Mouse (Mus musculus): ENCODE data around the gene Cers6. TPM values are rescaled to one million over a fixed set of nuclear protein-coding genes. Genes with fewer than 3 reads are reported as not detected.

Gene Cers6
- total RNA-seq, 2 experiments from 2014 or later = 91.3 to 95.4 TPM

GRCm38 (mm10) chr2:69014241-69014640 is 153.0 kb downstream of the Cers6 start:
- DNase-seq (ENCODE audit: low spot score in 2 of 2) = no peak

GRCm38 (mm10) chr2:69015172-69015724 is 154.0 kb downstream of the Cers6 start:
- DNase-seq (ENCODE audit: low spot score in 2 of 2) = no peak

GRCm38 (mm10) chr2:69015822-69016221 is 154.6 kb downstream of the Cers6 start:
- DNase-seq (ENCODE audit: low spot score in 2 of 2) = no peak

- no peak for DNase-seq (ENCODE audit: low spot score in 2 of 2)
Measured at GRCm38 (mm10) chr2:69019026-69019565, 157.9 kb downstream of the Cers6 start.

GRCm38 (mm10) chr2:69019821-69020489 is 158.7 kb downstream of the Cers6 start:
- DNase-seq (ENCODE audit: low spot score in 2 of 2) = no peak

GRCm38 (mm10) chr2:69020636-69021310 is 159.5 kb downstream of the Cers6 start:
- no peak for DNase-seq (ENCODE audit: low spot score in 2 of 2)

DNA sequence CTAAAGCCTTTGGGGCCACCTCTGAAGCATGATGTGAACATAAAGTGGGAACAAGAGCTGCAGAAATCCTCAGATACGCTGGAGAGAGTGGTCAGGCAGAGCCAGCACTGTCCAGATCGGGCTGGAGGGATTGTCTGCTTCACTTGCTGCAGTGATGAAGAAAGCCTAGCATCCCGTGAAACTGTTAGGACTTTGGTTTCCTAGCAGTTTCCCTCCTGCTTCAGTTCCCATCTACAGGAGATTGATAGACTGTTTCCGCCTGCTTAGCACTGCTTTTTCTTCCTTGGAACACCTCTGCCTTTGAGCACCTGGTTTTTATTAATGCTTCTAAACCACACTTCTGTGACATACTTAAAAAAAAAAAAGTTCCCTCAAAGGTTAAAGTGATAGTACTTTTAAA is 160.3 kb downstream of the Cers6 start:
- DNase-seq (ENCODE audit: low spot score in 2 of 2) = no peak

DNA sequence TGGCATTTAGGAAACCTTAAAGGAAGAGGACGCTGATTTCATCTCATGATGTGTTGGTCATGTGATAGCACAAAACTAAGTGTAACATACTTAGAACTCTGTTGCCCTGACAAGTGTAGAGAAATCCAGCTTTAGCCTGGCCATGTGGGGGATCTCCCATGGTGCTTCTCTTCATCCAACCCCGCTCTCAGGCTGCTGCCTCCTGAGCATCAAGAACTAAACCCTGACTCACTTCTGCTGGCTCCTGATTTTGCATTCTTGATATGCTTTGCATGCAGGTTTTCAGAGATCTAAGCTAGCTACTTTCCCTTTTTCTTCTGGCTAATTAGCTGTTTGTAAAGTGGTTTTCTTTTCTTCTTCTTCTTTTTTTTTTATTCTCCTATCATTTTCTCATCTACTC is 163.6 kb downstream of the Cers6 start:
- no peak for DNase-seq (ENCODE audit: low spot score in 2 of 2)

DNA sequence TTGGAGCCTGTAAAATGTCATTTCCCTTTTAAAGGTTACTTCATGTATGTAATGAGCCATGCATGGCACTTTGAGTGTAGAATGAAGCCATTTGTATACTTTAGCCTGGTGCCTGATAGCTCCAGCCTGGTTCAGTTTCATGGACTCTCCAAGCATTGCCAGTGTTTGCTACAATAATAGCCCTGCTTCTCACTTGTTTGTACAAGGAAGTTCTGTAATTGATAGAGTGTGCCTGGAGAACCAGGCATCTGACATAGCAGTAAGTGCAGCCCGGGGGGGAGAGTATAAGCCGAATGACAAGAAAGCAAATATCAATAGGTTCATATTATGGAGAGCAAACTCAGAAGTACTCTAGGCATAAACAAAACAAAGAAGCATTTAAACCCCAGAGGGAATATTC is 171.3 kb downstream of the Cers6 start:
- no peak for DNase-seq (ENCODE audit: low spot score in 2 of 2)

DNA sequence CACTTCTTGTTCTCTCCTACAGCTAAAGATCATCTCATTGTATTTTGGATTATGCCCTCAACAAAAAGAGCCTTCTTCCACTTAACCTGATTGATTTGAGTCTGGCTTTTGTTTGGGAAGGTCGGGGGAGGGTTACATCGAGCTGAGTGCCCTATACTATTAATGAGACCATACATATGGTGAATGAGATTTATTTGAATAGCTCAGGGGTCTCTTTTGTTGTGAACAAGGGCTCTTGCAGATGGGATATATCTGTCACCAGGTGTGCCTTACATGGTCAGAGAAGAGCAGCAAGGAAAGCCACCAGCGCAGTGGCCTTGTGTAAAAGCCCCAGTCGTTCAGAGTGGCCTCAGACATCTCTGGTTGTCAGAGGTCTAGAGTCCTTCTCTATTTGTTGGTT is 174.2 kb downstream of the Cers6 start:
- no peak for DNase-seq (ENCODE audit: low spot score in 2 of 2)

GRCm38 (mm10) chr2:69037362-69037761 is 176.1 kb downstream of the Cers6 start:
- DNase-seq (ENCODE audit: low spot score in 2 of 2) = no peak

DNA sequence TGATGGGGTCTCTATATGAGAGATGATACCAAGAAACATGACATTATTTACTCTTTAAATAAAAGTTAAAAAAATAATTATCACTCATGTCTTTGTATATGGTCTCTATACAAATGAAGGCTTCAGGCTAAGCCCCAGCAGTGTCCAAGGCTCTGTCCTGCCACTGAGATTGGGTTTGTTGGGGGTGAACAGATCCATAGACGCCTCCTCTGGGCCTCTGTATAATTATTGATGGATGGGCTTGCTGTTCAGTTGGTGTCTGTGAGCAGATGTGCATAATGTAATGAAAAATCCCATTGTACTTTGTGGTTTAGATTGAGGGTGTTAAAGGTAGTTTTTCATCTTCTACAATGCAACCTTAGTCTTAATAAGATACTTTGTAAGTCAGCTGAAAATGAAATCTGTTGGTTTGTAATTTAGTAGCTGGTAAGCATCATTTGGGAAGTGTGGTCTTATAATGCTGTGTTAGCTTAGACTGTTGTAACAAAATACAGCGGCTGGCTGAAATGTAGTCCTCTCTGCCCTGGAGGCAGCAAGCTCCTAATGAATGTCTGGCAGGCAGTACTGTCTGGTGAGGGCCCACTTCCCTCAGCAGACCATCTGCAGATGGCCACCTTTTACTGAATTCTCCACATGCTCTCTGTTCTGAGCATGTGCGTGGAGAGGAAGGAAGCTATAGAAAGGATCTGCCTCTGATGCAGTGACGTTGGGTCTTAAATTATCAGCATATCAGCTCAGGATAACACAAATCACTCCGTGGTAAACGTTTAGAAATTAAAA is 181.3 kb downstream of the Cers6 start:
- no peak for DNase-seq (ENCODE audit: low spot score in 2 of 2)

GRCm38 (mm10) chr2:69043431-69044118 is 182.3 kb downstream of the Cers6 start:
- peak; percentile 16 to 54 for DNase-seq (ENCODE audit: low spot score in 2 of 2)

- DNase-seq (ENCODE audit: low spot score in 2 of 2) = no peak
Measured at GRCm38 (mm10) chr2:69045926-69046325, 184.7 kb downstream of the Cers6 start.

- DNase-seq (ENCODE audit: low spot score in 2 of 2) = no peak
Measured at GRCm38 (mm10) chr2:69047297-69047696, 186.1 kb downstream of the Cers6 start.

GRCm38 (mm10) chr2:69047805-69048204 is 186.6 kb downstream of the Cers6 start:
- DNase-seq (ENCODE audit: low spot score in 2 of 2) = no peak

DNA sequence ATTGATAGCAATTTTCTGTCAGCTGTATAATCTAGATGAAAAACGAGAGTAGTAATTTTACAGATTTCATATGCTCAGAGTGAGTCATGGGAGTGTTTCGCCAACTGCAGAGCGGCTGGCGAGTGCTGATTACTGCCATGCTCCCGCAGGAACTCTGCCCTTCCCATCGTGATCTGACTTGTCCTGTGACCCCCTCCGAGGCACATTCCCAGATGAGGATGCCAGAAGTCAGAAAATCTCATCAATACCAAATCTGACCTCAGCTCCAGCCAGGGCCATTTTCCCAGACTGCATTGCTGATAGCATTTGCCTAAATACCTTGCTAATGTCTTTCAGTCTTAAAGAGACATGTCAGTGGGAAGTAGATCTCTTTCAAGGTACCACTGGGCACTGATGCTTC is 187.9 kb downstream of the Cers6 start:
- no peak for DNase-seq (ENCODE audit: low spot score in 2 of 2)

DNA sequence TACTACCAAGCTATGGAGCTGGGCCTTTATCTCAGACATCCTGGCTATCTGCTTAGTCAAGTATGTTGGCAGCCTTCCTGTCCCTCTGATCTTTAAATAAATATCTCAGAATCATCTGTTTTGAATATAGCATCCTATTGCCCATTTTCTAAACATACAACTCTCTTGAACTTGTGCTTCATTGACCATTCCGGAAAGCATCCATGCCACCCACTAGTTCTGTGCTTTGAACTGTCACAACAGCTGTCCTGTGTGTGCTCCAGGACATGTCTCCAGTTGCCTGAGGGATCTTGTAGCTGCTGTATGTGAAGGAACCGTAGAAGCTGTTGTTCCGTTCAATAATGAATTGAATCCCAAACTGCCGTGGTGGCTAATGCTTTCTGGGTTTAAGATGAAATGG is 188.9 kb downstream of the Cers6 start:
- DNase-seq (ENCODE audit: low spot score in 2 of 2) = no peak

DNA sequence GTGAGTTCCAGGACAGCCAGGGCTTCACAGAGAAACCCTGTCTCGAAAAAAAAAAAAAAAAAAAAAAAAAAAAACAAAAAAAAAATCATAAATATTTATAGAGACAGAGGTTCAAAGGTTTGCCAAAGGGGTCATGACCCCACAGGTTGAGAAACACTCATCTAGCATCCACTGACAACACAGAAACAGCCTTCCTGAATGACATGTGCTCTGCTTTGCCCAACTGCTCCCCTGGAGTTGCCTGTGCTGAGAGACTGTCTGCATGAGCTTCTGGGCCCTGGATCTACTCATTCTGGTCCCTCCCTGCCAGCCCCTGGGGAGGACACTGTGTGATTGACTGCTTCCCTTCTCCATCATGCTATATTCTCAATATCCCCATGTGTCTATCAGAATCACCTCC is 190.4 kb downstream of the Cers6 start:
- DNase-seq (ENCODE audit: low spot score in 2 of 2) = no peak

DNA sequence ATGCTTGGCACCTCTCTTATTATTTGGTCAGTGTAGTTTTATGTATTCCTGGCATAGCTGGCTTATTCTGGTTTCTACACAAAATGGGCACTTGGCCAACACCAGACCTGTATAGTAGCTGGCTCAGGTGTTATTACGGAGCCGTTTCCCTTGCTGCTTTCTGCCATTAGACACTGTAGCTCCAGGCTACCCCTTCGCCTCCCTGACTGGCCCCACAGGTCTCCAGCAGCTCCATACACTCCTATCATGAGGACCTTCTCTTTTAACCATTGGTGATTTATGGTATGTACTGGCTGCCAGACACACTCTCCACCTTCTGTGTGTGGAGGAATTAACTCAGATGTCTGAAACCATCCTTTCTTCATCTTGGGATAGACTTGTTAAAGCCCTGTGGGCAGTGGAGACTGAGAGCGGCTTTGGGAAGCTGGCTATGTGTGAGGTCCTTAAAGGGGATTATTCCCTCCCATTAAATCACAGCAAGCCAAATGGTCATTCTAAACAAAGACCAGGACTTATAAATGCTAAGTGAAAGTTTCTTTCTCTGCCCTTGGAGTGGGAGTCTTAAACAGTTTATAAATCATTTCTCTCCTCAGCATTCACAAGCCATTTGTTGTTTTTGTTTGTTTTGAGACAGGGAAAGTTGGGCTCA is 192.1 kb downstream of the Cers6 start:
- DNase-seq (ENCODE audit: low spot score in 2 of 2) = no peak

- peak in 1 of 2 experiments; percentile 49 for DNase-seq (ENCODE audit: low spot score in 2 of 2)
Measured at GRCm38 (mm10) chr2:69054279-69054678, 193.0 kb downstream of the Cers6 start.
